Mouse (Mus musculus) layer of hippocampus, adult 18-20 months (tissue): Measurements from ENCODE around the gene Pth1r. TPM values are rescaled to one million over a fixed set of nuclear protein-coding genes. Genes with fewer than 3 reads are reported as not detected.

Source experiments
- DNase-seq, 2 experiments: peaks; one replicate each; pipeline ENCODE4 v3.0.0; 2022; ENCODE audit warnings: low spot score in 2 of 2
- total RNA-seq, 2 experiments: library from RNA; stranded (reverse); gene quantifications; 2 replicates each; pipeline ENCODE4 v1.2.3; 2021

Gene Pth1r
- total RNA-seq, 2 experiments from 2014 or later: 3.9 TPM

DNA sequence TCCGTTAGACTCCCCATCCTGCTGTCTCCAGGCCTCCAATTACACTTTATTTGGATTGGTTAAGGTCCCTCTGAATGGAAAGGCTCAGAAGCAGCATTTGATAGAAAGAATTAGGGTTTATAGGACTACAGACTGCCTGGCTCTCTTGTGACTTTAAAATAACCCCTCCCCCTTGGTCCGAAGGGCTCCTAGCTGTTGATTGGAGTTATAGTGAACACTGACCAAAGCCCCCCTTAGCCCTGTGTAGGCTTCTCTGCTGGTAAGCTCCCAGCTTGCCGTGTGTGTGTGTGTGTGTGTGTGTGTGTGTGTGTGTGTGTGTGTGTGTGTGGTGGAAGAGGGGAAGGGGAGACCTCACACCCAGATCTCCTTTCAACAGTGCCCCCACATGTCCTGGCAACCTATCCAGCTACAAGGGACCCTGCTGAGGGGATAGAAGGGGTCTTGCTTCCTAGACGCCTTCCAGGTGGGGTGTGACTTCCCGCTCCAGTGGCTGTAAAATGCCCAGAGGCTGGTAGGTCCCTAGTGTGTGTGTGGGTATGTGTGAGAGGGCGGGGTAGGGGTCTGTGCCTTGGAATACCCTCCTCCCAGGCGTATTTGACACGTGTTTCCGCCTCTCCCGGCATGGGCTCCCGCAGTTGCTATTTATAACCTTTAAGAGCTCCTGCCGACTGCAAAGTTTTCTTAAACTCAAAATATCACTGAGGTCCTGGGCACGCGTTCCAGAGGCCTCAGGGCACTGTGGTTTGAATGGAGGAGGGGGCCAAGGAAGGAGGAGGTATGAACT, 3.7 kb upstream of the Pth1r start:
- no peak for DNase-seq

GRCm38 (mm10) chr9:110748451-110748850, 1.5 kb upstream of the Pth1r start:
- DNase-seq: no peak

GRCm38 (mm10) chr9:110746238-110746637, 707 bp downstream of the Pth1r start:
- DNase-seq: no peak

GRCm38 (mm10) chr9:110745752-110746151, 1.2 kb downstream of the Pth1r start:
- no peak for DNase-seq

GRCm38 (mm10) chr9:110743456-110744323, 3.3 kb downstream of the Pth1r start:
- no peak for DNase-seq

DNA sequence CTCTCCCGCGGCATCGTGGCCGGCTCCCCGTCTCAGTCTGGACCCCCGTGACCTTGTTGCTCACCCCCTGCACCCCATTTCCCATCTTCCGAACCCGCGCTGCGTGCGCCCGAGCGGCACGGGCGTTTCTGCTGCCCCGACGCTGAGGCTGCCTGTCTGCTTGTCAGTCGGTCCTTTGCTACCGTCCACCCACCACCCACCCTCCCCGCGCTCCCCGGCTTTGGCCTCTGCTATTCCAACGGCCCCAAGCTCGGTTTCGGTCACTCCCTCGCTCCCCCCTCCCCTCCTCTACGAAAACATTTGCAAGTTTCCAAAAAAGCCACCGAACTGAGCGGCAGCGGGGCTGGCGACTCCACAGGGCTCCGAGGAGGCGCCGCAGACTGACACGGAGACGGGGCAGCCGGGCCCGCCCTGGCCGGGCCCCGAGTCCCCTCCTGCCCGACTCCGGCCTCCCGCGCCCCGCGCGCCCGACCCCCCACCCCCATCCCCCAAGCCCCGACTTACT, 3.9 kb downstream of the Pth1r start:
- DNase-seq: no peak

- DNase-seq: no peak
These were observed 4.5 kb downstream of the Pth1r start for GRCm38 (mm10) chr9:110742295-110742950.

- no peak for DNase-seq
These were observed 5.1 kb downstream of the Pth1r start, which contains the start of gene Myl3 for GRCm38 (mm10) chr9:110741711-110742294. Gene Myl3, plus strand, starts transcription at chr9:110741861.

DNA sequence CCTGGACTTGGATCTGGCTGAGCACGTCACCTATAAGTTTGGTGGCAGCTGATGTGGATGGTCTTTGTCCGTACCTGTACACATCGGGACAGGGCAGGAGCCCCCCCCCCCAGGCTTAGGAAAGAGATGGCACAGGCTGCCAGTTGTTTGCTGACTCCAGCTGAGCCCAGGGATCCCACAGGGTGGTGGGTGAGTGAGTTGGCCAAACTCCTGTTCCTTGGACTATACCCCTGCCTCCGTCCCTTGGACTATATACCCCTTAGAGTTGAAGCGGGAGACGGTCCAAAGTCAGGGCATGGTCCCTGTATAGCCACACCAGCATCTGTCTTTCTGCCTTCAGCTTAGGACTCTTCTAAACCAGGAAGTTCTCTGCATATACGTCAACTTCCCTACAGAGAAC, 7.0 kb downstream of the Pth1r start:
- DNase-seq: no peak

GRCm38 (mm10) chr9:110738054-110738453, 8.9 kb downstream of the Pth1r start:
- no peak for DNase-seq

DNA sequence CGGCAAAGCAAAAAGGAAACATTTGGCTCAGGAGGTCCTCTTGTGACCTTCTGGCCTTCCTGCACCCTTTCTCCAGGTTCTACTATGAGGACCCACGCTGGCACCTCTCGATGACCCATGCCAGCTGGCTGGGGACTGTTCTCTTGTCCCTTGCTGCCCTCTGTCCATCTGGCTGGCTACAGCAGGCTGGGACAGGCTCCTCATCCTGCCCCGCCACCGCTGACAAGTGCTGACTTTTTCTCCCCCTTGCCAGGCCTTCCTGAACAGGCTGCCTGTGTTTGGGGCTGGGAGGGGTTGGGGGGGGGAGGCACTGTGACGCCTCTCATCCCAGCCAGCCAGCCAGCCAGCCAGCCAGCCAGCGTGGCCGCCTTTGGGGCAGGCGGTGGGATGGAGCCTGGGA, 10.6 kb downstream of the Pth1r start:
- no peak for DNase-seq

DNA sequence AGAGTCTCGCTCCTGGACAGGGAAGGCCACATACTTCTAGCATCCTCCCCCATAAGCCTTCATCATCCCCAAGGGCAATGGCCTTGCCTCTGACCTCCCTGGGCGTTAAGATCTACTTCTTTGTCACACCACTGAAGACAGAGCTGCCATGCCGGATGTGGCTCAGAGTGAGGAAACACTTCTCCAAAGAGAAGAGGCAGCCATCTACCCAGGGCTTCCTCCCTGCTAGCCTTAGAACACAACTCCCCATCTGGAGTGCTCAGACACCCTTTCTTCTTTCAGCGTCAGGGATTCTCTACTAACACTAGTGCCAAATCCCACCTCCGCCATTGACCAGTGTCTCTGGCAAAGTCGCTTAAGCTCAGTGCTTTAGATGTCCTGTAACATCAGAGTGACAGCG, 12.8 kb downstream of the Pth1r start:
- DNase-seq: no peak

- no peak for DNase-seq
These were observed 13.8 kb downstream of the Pth1r start for GRCm38 (mm10) chr9:110733102-110733501.

- DNase-seq: peak in 1 of 2 experiments; percentile 36
These were observed 14.3 kb downstream of the Pth1r start for GRCm38 (mm10) chr9:110732623-110733022.

DNA sequence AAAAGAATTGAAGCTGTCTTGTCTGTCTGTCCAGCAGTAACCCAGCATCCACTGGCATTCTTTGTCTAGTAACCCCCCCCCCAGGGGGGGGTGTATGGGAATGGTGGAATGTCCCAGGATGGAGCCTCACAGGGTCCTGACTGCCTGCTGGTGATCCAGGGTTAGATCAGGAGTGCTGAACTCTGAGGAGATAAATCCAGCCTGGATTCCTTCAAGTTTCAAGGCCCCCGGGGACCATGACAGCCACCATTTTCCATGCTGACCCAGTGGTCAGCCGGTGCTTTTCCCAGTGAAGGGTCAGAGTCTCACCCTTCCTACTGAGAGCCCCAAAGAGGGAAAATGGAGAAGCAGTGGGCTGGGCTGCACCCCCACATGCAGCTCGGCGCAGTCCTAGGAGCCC, 15.1 kb downstream of the Pth1r start:
- DNase-seq: no peak

DNA sequence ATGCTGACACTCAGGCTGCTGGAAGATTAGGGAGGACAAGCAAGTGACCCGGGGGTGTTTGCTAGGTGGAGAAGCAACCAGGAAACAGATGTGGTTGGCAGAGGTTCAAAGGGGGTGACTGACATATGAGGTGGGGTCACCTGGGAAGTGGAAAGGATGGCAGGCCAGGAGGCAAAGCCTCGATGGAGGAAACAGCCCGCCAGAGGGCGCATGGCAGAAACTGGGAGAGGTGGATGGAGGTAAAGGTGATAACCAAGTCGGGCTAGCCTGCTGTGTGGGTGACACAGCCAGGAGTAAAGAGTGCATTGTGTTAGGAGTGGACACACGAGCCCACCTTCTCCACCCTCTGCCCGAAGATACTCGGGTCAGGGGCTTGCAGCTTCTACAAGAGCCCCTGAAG, 17.1 kb downstream of the Pth1r start:
- DNase-seq: no peak

DNA sequence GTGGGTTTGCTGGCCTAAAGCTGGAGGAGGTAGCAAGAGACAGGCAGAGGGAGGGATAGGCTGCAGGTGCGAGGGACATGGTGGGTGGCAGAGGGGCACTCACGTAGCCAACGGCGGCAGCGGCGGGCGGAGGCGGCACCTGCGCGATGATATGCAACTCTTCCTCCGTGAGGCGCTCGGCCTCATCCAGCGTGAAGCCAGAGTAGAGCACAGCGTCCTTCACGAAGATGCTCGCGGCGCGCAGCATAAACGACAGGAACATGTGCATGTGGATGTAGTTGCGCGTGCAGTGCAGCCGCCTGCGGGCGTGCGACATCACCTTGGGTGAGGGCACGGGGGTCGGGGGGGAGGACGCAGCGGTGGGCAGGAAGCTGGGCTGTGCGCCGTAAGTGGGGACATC, 20.1 kb downstream of the Pth1r start:
- no peak for DNase-seq

GRCm38 (mm10) chr9:110725721-110726135, 21.2 kb downstream of the Pth1r start:
- DNase-seq: peak in 1 of 2 experiments; percentile 25

DNA sequence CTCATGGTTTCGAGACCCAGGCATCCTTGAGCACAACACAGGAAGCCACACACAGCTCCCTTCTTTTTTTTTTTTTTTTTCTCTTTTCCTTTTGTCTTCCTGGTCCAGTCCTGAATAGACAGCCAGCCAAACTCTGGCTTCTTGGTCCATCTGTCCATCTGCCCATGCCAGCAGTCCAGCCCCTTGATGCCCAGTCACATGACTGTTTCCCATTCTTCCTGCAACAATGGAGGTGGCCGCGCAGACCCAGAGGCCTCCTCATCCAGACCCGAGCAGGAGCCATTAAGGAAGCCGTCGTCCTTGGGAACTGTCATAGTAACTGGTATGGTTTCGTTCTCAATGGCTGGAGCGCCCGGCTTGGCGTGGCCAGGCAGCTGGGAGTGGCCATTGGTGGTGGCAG, 24.9 kb downstream of the Pth1r start:
- no peak for DNase-seq

DNA sequence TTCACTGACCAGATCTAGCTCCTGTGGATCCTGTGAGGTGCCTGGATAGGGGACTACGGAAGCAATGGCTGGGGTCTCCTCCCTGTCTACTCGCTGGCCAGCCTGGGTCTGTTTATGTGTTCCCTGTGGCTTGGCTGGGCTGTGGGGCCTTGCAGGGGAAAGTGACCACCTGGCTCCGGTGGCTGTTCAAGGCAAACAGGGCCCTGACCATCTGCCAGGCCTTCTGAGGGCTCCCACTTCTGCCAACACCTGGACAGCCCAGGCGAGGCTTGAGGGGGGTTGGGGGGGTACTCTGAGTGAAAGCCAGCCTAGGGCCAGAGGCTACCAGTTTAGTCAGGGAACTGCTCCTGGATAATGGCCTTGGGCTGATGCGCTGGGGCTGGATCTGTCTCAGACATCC, 27.0 kb downstream of the Pth1r start:
- DNase-seq: no peak

DNA sequence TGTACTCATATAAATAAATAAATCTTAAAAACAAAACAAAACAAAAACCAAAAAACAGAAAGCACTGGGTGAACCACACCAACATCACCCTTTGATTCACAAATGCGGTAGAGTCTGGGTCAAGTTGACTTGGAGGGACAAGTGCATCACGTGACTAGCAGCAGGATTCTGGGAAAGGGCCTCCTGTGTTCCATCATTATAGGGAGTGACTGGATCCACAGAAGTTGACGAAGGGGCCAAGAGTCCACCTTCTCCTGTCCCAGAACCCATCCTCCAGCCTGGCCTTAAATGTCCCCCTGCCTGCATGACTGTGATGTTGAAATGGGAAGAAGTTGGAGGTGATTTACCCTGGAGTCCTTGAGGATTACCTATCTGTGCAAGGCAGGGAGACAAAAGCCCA, 28.1 kb downstream of the Pth1r start:
- no peak for DNase-seq
